Mouse (Mus musculus) embryonic fibroblast, embryonic 13.5 days (primary cell): ENCODE data around the gene Tmem14a. TPM values are rescaled to one million over a fixed set of nuclear protein-coding genes. Genes with fewer than 3 reads are reported as not detected.
A peak's percentile ranks its signal among the peaks of the same experiment; 100 is the strongest.
"Not testable (repeated sequence)": the region's sequence is repeated elsewhere in the genome, so short reads cannot be mapped to it uniquely, and the experiment has no call there.

Experiments used
- H3K27ac ChIP-seq: 2 replicates; pipeline ENCODE4 v1.5.1; 2012; ENCODE audit warnings: low read length, control low read depth, inconsistent platforms; ENCODE audit not compliant: insufficient read depth
- H3K4me1 ChIP-seq: 2 replicates; pipeline ENCODE4 v1.6.1; 2011; ENCODE audit warnings: low read length; ENCODE audit not compliant: control insufficient read depth, insufficient read depth
- H3K4me3 ChIP-seq: 2 replicates; pipeline ENCODE4 v1.5.1; 2011; ENCODE audit warnings: mild to moderate bottlenecking, control low read depth, low read length; ENCODE audit not compliant: insufficient read depth
- CTCF ChIP-seq: IDR thresholded peaks from 2 replicates; pipeline ENCODE4 v1.5.1; 2011; ENCODE audit warnings: mild to moderate bottlenecking, control low read depth, low read length, moderate library complexity, borderline replicate concordance; ENCODE audit not compliant: insufficient read depth
- POLR2A ChIP-seq: IDR thresholded peaks from 2 replicates; pipeline ENCODE4 v1.6.1; 2011; ENCODE audit warnings: low read depth, mild to moderate bottlenecking, control low read depth, low read length, moderate library complexity
- polyA plus RNA-seq: library from polyadenylated mRNA; stranded (reverse); fragments of >200 nt; gene quantifications from 2 replicates; pipeline ENCODE4 v1.2.4, GENCODE M21; 2011; ENCODE audit warnings: low read depth; ENCODE audit not compliant: missing spikeins, insufficient read length

Tmem14a gene
- polyA plus RNA-seq, 1 experiment: 8.6 TPM

DNA sequence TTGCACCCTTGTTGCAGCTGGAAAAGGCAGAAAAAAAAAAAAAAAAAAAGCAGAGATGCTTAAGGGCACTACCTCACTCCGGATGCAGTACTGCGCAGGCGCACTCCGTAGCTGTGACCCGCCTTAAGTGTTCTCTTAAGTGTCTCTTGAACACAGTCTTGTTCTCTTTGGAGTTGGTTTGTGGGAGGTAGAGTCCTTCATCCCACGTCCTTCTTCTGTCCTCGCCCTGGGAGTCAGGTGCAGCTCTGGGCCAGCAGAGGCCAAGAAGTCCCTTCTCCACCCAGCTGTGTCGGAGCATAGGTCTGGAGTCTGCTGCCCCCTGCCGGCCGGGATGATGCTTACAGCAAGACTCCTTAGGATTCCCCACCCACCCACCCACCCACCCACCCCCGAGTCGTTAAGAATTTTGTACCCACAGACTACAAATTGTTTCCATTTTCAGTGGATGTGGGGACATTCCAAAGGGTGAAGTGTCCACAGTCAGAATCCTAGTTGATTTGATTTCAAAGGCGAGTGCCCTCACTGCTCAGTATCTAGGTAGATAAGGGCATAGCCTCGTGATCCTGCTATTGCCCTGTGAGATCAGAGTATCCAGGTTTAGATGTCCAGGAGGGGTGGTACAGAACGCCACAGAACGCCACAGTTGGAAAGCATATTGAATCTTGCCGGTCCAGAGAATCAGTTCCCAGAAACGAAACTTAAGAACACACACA, 53.1 kb downstream of the Tmem14a start:
- H3K4me3 ChIP-seq: peak overlapping the region; percentile 13

DNA sequence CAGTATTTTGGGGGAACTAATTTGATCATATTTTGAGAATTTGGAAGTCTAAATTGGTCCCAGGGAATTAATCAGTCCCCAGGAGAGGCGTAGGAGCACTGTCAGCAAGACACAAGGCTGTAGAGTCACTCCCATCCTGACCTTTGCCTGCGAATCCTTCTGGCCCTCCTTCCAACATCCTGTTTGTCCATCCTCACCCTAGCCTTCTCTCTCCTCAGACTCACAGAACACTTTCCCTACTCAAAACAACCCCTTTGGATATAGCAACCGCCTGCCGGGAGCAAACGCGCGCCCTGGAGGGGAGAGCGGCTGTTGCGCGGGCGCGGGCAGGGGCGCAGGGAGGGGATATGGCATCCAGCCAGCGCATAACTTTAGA, 53.7 kb downstream of the Tmem14a start:
- peak overlapping the region; percentile 13; the same call in 1 of the 2 replicates for H3K4me3 ChIP-seq
- H3K27ac ChIP-seq: no peak overlapping the region
- no peaks in the 10 kb centered on the region for H3K4me1 ChIP-seq
- TF ChIP-seq CTCF (no peak), POLR2A (no peak)

More for the DNA sequence above, 53.1 kb downstream of the Tmem14a start:
- H3K4me1 ChIP-seq: no peaks in the 10 kb centered on the region
- peak; percentile 76 for TF ChIP-seq CTCF
- no peak for TF ChIP-seq POLR2A
- H3K27ac ChIP-seq: no peak overlapping the region

DNA sequence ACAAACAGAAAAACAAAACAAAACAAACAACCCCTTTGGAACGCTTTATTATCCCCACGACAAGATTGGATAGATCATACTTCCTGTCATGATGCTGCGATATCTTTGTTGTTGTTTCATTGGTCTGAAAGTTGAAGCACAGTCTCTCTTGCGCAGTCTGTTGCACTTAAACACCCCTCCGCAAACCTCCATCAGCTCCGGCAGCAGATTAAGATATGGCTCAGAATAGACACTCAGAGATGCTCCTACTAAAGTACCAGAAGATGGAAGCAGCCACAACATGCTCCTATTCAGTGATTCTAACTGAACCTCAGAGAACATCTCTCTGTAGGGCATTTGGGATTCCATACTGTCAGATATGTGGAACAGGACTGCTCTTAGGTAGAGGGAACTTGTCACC, 54.7 kb downstream of the Tmem14a start:
- no peaks in the 10 kb centered on the region for H3K4me1 ChIP-seq
- TF ChIP-seq CTCF (no peak), POLR2A (no peak)
- no peak overlapping the region for H3K4me3 ChIP-seq
- H3K27ac ChIP-seq: no peak overlapping the region

DNA sequence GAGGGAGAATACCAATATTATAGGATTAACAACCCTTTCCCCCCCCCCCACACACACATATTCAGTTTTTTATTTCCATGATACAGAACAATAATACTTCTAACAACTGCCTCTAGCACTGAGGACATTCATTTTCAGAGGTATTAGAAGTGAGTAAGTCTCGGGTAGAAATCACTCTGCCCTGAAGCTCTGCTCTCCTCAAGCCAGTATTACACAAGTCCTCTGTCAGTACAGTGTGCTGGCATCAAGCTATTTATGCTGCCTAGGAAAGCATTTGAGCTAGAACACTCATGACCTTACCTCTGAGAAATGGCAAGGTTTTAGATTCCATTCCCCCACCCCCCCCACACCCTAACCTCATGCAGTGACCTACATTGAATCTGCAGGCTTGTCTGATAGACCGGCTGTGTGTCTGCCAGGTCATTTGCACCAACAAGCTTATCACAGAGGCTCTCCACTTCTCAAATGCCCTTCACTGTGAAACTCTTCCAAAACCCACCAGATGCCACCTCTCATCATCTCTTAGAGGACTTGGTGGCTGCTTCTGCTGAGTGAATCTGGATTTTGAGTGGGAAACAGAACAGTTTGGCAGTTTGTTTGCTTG, 56.2 kb downstream of the Tmem14a start:
- TF ChIP-seq POLR2A: no peak
- TF ChIP-seq CTCF: no peak
- no peaks in the 10 kb centered on the region for H3K4me1 ChIP-seq
- no peak overlapping the region for H3K4me3 ChIP-seq
- H3K27ac ChIP-seq: no peak overlapping the region

DNA sequence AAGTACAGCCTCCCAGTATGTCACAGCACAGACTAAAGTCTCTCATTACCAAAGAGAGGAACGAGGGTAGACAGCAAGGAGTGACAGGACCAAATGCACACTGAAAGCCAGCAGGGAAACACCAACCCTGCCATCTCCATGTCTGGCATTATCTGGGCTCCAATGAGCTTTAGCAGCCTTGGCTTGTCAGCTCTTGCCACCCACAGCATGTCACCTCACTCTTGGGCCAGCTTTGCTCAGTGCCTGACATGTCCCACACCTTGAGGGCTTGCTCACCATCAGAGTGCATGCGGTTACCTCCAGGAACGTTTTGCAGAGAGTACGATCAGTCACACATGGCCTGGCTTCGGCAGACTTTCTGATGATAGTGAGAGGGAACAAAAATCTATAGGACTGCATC, 57.0 kb downstream of the Tmem14a start:
- not testable (repeated sequence) for H3K4me1 ChIP-seq, H3K4me3 ChIP-seq, H3K27ac ChIP-seq

DNA sequence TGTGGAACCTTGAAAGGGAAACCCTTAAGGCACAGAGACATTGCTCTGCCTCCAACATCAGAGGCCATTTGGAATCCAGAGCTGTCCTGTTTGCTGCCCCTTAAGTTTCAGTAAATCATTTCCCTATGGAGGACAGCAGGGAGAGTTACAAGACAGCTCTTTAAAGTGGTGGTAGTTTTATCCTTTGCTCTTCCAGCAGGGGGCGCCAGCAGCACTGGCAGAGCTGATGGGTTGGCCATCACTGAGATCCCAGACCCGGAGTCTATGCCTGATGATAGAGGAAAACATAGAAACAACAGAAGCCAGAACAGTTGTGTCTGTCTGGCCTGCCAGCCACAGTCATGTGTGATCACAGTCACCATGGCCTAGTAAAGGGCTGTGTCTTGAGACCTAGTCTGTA, 57.8 kb downstream of the Tmem14a start:
- H3K4me3 ChIP-seq, H3K27ac ChIP-seq, H3K4me1 ChIP-seq: not testable (repeated sequence)

Other genes starting within 250 kb of the Tmem14a start
- 47.9 and 57.1 TPM in 2 replicates for gene Tram2, start 139.3 kb upstream of the Tmem14a start, polyA plus RNA-seq
- gene Gsta3, start 22.0 kb downstream of the Tmem14a start, polyA plus RNA-seq: 0.61 TPM in 1 of 2 replicates, not detected in the other
- gene Khdc1a, start 131.1 kb downstream of the Tmem14a start, polyA plus RNA-seq: not detected in 2 replicates
- not detected in 2 replicates for gene Khdc1c, start 149.8 kb downstream of the Tmem14a start, polyA plus RNA-seq
- not detected in 2 replicates for gene Khdc1b, start 165.0 kb downstream of the Tmem14a start, polyA plus RNA-seq